Mouse (Mus musculus) neural tube, embryonic 11.5 days (tissue): ENCODE data around the gene Trip6. TPM values are rescaled to one million over a fixed set of nuclear protein-coding genes. Genes with fewer than 3 reads are reported as not detected.

Experiments used
- ATAC-seq: fragments of 200-750 bp; cut with Nextera tagmentation; 2 replicates; pipeline ENCODE4 v1.8.0; 2017; ENCODE audit warnings: moderate number of reproducible peaks, mild to moderate bottlenecking, moderate TSS enrichment, moderate library complexity; ENCODE audit not compliant: insufficient read depth, low FRiP score, low TSS enrichment
- DNase-seq: peaks from one replicate; pipeline ENCODE4 v3.0.0-alpha.2; 2015; ENCODE audit warnings: low spot score
- H3K27ac ChIP-seq: fragments of 300-500 bp; sonication (generic); 2 replicates; pipeline ENCODE4 v1.5.1; 2014; ENCODE audit warnings: low read depth, mild to moderate bottlenecking, low read length
- H3K27me3 ChIP-seq: fragments of 300-500 bp; sonication (generic); 2 replicates; pipeline ENCODE4 v1.6.1; 2014; ENCODE audit warnings: mild to moderate bottlenecking, low read length, mixed read lengths; ENCODE audit not compliant: control insufficient read depth, insufficient read depth
- H3K36me3 ChIP-seq: fragments of 300-500 bp; sonication (generic); 2 replicates; pipeline ENCODE4 v1.6.1; 2014; ENCODE audit warnings: mild to moderate bottlenecking, low read length, moderate library complexity, mixed read lengths; ENCODE audit not compliant: control insufficient read depth, insufficient read depth
- H3K4me1 ChIP-seq: fragments of 300-500 bp; sonication (generic); 2 replicates; pipeline ENCODE4 v1.6.1; 2014; ENCODE audit warnings: low read length, mixed read lengths; ENCODE audit not compliant: control insufficient read depth, insufficient read depth
- H3K4me2 ChIP-seq: fragments of 300-500 bp; sonication (generic); 2 replicates; pipeline ENCODE4 v1.6.1; 2014; ENCODE audit warnings: low read depth, mild to moderate bottlenecking, moderate library complexity
- H3K4me3 ChIP-seq: fragments of 300-500 bp; sonication (generic); 2 replicates; pipeline ENCODE4 v1.5.1; 2014; ENCODE audit warnings: low read depth, low read length
- H3K9ac ChIP-seq: fragments of 300-500 bp; sonication (generic); 2 replicates; pipeline ENCODE4 v1.6.1; 2014; ENCODE audit warnings: mild to moderate bottlenecking, low read length
- H3K9me3 ChIP-seq: fragments of 300-500 bp; sonication (generic); 2 replicates; pipeline ENCODE4 v1.6.1; 2016; ENCODE audit warnings: low read length; ENCODE audit not compliant: control insufficient read depth
- WGBS: fragments of 180-500 bp; shearing (Covaris S2); extraction: QIAGEN DNeasy Blood & Tissue Kit; methylation state at CpG from one replicate; pipeline ENCODE4 v1.1.7; 2014; 5-methylcytosine and 5-hydroxymethylcytosine counted together
- polyA plus RNA-seq: library from polyadenylated mRNA; unstranded; fragments of >200 nt; fragmentation: Nextera tagmentation; extraction: Ambion mirVana; gene quantifications from 2 replicates; pipeline ENCODE4 v1.2.1, GENCODE M21; 2014

The Trip6 gene
- polyA plus RNA-seq, 1 experiment from 2014 or later: 38.1 TPM

DNA sequence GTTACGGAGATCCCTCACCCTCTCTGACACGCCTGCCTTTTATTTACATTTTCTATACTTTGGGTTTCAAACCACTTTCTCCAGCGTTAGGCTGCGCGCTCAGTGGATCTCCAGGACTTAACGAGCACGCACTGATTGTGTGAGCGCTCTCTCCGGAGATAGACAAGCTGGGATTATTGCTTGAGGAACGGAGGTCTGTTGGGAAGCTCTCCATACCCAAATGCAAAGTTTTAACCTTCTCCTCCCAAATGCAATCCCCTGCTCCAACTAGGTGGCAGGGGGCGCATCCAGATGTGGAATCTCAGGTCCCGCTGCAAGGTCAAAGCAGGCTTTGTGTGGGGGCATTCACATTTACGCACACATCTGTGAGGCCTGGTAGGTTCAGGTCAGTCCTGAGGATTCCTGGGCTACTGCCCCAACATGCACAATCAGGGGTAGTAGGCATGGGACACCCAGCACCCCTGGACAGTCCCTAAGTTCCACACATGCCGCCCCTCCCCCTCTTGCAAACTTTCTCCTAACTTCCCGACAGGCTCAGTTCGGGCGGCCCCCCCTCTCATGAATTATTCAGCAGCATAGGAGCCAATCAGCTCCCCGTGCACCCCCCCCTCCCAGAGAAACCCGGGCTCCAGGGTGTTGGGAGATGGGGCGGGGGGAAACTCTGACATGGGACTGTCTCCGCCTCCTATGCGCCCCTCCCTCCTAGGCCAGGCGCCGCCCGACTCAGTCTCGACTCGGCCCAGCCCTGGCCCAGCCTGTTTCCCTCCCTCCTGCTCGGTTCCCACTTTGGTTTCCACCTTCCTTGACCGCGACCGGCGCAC, 35.4 kb upstream of the Trip6 start, which contains the start of gene Ephb4:
Ephb4 (plus strand) TSS at position 726 of the 821 bp plus-strand sequence.
- H3K9me3 ChIP-seq: no peaks in the 10 kb centered on the region
- peak within 1 kb of the TSS; percentile 94 for H3K9ac ChIP-seq
- peak within 1 kb of the TSS; percentile 92 for H3K4me2 ChIP-seq
- DNase-seq: peak; percentile 93
- H3K36me3 ChIP-seq: peaks cover 7% of the 10 kb centered on the region
- no peaks in the 10 kb centered on the region for H3K27me3 ChIP-seq
- ATAC-seq: peak; percentile 90
- WGBS: under 1% methylated on average over 31 of the region's 32 CpGs
- peak within 1 kb of the TSS; percentile 78 for H3K27ac ChIP-seq
- peak within 1 kb of the TSS; percentile 85 for H3K4me3 ChIP-seq
- H3K4me1 ChIP-seq: peaks cover 26% of the 10 kb centered on the region

DNA sequence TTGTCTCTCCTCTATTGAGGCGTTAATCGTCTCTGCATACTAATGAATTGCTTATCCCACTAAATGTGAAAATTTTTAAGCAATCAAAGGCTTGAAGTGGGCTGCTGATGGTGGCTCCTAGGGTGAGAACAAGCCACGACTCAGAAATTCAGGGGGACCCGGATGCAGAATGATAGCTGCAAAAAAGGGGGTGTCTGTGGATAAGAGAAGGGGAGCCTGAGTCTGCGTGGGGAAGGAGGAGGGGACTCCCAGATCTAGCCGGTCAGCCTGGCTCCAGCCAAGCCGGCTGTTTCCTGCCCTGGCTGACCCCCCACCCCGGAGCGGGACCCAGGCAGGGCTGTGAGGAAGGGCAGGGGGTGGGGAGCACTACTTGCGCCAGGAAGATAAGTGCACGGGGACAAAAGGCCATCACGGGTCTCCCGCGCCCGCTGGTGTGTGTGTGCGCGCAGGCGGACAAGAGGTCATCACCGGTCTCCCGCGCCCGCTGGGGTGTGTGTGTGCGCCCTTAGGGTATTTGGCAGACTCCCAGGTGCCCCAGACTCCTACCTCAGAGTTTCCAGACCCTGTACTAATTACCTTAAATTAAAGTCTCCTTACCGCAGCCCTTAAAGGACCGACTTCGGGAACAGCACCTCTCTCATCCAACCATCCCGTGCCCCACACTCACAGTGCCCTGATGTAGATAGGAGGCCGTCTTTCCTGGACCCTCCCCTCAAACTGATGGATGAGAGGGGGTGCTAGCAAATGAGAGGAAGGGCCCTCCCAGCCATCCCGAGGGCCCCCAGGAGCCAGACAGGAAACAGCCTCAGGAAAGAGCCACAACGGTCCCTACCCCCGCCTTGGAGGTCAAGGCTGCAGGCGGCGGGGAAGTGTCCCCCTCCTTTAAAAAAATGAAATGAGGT, 34.5 kb upstream of the Trip6 start:
- peak; percentile 58 for DNase-seq
- Histone ChIP-seq H3K4me3 (peak overlapping the region; percentile 85), H3K9ac (peak overlapping the region; percentile 94), H3K9me3 (no peaks in the 10 kb centered on the region), H3K36me3 (peaks cover 2% of the 10 kb centered on the region; the same call in 1 of the 2 replicates), H3K4me2 (peak overlapping the region; percentile 92), H3K27ac (peak overlapping the region; percentile 78), H3K4me1 (peaks cover 24% of the 10 kb centered on the region), H3K27me3 (no peaks in the 10 kb centered on the region)
- under 1% methylated on average over 33 of the region's 33 CpGs for WGBS
- ATAC-seq: no peak

GRCm38 (mm10) chr5:137347856-137348255, 33.7 kb upstream of the Trip6 start:
- Histone ChIP-seq H3K9me3 (no peaks in the 10 kb centered on the region), H3K4me1 (peaks cover 24% of the 10 kb centered on the region), H3K4me3 (no peak overlapping the region), H3K27me3 (no peaks in the 10 kb centered on the region), H3K9ac (no peak overlapping the region; the same call in 1 of the 2 replicates), H3K4me2 (peak overlapping the region; percentile 92), H3K27ac (no peak overlapping the region), H3K36me3 (no peaks in the 10 kb centered on the region)
- ATAC-seq (no peak), DNase-seq (no peak)
- 20% methylated on average over 7 of the region's 7 CpGs for WGBS

- Histone ChIP-seq H3K4me1 (peaks cover 19% of the 10 kb centered on the region), H3K36me3 (no peaks in the 10 kb centered on the region), H3K9ac (no peak overlapping the region), H3K4me2 (no peak overlapping the region), H3K4me3 (no peak overlapping the region), H3K27me3 (no peaks in the 10 kb centered on the region), H3K9me3 (no peaks in the 10 kb centered on the region), H3K27ac (no peak overlapping the region)
- WGBS: 83% methylated on average over 4 of the region's 4 CpGs
- ATAC-seq (no peak), DNase-seq (no peak)
Observed at GRCm38 (mm10) chr5:137346983-137347382, 32.8 kb upstream of the Trip6 start.

GRCm38 (mm10) chr5:137346388-137346787, 32.2 kb upstream of the Trip6 start:
- DNase-seq: no peak
- no peak overlapping the region for H3K27ac ChIP-seq
- H3K9me3 ChIP-seq: no peaks in the 10 kb centered on the region
- no peaks in the 10 kb centered on the region for H3K27me3 ChIP-seq
- peaks cover 14% of the 10 kb centered on the region for H3K4me1 ChIP-seq
- no peak overlapping the region for H3K9ac ChIP-seq
- no peak overlapping the region for H3K4me2 ChIP-seq
- no peak for ATAC-seq
- 77% methylated on average over 1 of the region's 1 CpGs for WGBS
- H3K4me3 ChIP-seq: no peak overlapping the region
- H3K36me3 ChIP-seq: no peaks in the 10 kb centered on the region

DNA sequence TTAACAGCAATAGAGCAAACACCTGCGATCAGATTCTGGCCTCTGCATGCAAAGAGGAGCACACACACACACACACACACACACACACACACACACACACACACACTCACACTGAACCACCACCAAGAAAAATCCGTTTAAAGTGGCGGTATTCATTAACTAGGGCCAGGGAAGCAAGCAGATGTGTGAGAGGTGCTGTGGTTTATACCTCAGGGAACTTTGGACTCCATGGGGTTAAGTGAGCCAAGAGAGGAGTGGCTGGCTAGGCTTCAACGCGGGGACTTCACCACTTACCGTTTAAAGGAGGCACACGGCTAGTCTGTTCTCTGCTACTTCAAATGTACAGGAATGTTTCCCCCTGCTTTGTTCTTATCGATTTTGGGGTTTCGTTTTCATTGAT, 31.6 kb upstream of the Trip6 start:
- H3K4me1 ChIP-seq: peaks cover 13% of the 10 kb centered on the region

GRCm38 (mm10) chr5:137343869-137344268, 29.7 kb upstream of the Trip6 start:
- H3K4me2 ChIP-seq: no peak overlapping the region
- ATAC-seq: no peak
- no peak overlapping the region for H3K27ac ChIP-seq
- DNase-seq: no peak
- H3K4me3 ChIP-seq: no peak overlapping the region
- no peaks in the 10 kb centered on the region for H3K27me3 ChIP-seq
- no peaks in the 10 kb centered on the region for H3K9me3 ChIP-seq
- no peaks in the 10 kb centered on the region for H3K36me3 ChIP-seq
- peaks cover 11% of the 10 kb centered on the region for H3K4me1 ChIP-seq
- no peak overlapping the region for H3K9ac ChIP-seq

More for the DNA sequence above, 31.6 kb upstream of the Trip6 start:
- no peak overlapping the region for H3K4me3 ChIP-seq
- H3K27ac ChIP-seq: no peak overlapping the region
- DNase-seq: no peak
- H3K9ac ChIP-seq: no peak overlapping the region
- H3K36me3 ChIP-seq: no peaks in the 10 kb centered on the region
- H3K9me3 ChIP-seq: no peaks in the 10 kb centered on the region
- ATAC-seq: no peak
- WGBS: 26% methylated on average over 9 of the region's 9 CpGs
- H3K4me2 ChIP-seq: no peak overlapping the region
- no peaks in the 10 kb centered on the region for H3K27me3 ChIP-seq

DNA sequence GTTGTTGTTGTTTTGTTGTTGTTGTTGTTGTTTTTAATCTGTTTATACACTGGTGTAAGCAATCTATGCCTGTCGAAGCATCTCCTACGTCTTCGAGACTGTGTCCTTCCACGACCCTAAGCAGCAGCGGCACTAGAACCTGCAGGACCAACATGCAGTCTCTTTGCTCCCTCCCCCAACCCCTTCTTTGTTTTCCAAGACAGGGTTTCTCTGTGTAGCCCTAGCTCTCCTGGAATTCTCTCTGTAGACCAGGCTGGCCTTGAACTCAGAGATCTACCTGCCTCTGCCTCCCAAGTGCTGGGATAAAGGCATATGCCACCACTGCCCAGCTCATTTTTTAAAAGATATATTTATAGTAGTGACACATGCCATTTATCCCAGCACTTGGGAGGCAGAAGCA, 29.2 kb upstream of the Trip6 start:
- WGBS: 96% methylated on average over 5 of the region's 5 CpGs
- DNase-seq (no peak), ATAC-seq (no peak)
- H3K9ac ChIP-seq: no peak overlapping the region
- peaks cover 10% of the 10 kb centered on the region for H3K4me1 ChIP-seq
- H3K4me2 ChIP-seq: no peak overlapping the region
- no peak overlapping the region for H3K4me3 ChIP-seq
- no peak overlapping the region for H3K27ac ChIP-seq
- H3K9me3 ChIP-seq: no peaks in the 10 kb centered on the region
- H3K36me3 ChIP-seq: no peaks in the 10 kb centered on the region
- no peaks in the 10 kb centered on the region for H3K27me3 ChIP-seq
